Mouse (Mus musculus) bone marrow macrophage, adult 2 months (primary cell): ENCODE data around the gene Gm47289. TPM values are rescaled to one million over a fixed set of nuclear protein-coding genes. Genes with fewer than 3 reads are reported as not detected.

Experiments used
- H3K27ac ChIP-seq: 2 replicates; pipeline ENCODE4 v1.5.1; 2012; ENCODE audit warnings: low read depth, low read length; ENCODE audit not compliant: insufficient read depth
- H3K4me1 ChIP-seq: 2 replicates; pipeline ENCODE4 v1.6.1; 2012; ENCODE audit warnings: low read length; ENCODE audit not compliant: control insufficient read depth, insufficient read depth
- H3K4me3 ChIP-seq: 2 replicates; pipeline ENCODE4 v1.5.1; 2012; ENCODE audit warnings: mild to moderate bottlenecking, low read length, moderate library complexity; ENCODE audit not compliant: insufficient read depth
- CTCF ChIP-seq: IDR thresholded peaks from 2 replicates; pipeline ENCODE4 v1.5.1; 2012; ENCODE audit warnings: low read depth, mild to moderate bottlenecking, low read length, moderate library complexity
- POLR2A ChIP-seq: IDR thresholded peaks from 2 replicates; pipeline ENCODE4 v1.6.1; 2012; ENCODE audit warnings: mild to moderate bottlenecking, low read depth, low read length, borderline replicate concordance
- polyA plus RNA-seq: library from polyadenylated mRNA; stranded (reverse); fragments of >200 nt; gene quantifications from 2 replicates; pipeline ENCODE4 v1.2.4, GENCODE M21; 2012; ENCODE audit not compliant: missing spikeins, insufficient read depth, insufficient read length

The Gm47289 gene
- polyA plus RNA-seq, result not detected in 2 replicates

- Histone ChIP-seq H3K4me1 (no peaks in the 10 kb centered on the region), H3K4me3 (no peak within 1 kb of the TSS), H3K27ac (no peak within 1 kb of the TSS)
- TF ChIP-seq POLR2A (no peak), CTCF (no peak)
These were observed at the start of gene Gm47289 for GRCm38 (mm10) chr9:119158861-119159260. Gene Gm47289 (plus strand): TSS chr9:119159161.

- TF ChIP-seq CTCF (no peak), POLR2A (no peak)
- H3K4me3 ChIP-seq, result no peak overlapping the region
These were observed 49.1 kb upstream of the Gm47289 start for GRCm38 (mm10) chr9:119109685-119110353.

GRCm38 (mm10) chr9:119110640-119111039 is 48.3 kb upstream of the Gm47289 start:
- Histone ChIP-seq H3K4me1 (no peaks in the 10 kb centered on the region), H3K27ac (no peak overlapping the region), H3K4me3 (no peak overlapping the region)
- TF ChIP-seq CTCF (no peak), POLR2A (no peak)

More at GRCm38 (mm10) chr9:119109685-119110353, 49.1 kb upstream of the Gm47289 start:
- Histone ChIP-seq H3K27ac (no peak overlapping the region), H3K4me1 (no peaks in the 10 kb centered on the region)

- H3K27ac ChIP-seq, result no peak overlapping the region
- no peak for TF ChIP-seq CTCF
- TF ChIP-seq POLR2A, result no peak
- H3K4me3 ChIP-seq, result no peak overlapping the region
- no peaks in the 10 kb centered on the region for H3K4me1 ChIP-seq
These were observed 44.0 kb upstream of the Gm47289 start for GRCm38 (mm10) chr9:119114911-119115310.

GRCm38 (mm10) chr9:119119409-119120167 is 39.4 kb upstream of the Gm47289 start:
- Histone ChIP-seq H3K4me1 (no peaks in the 10 kb centered on the region), H3K27ac (no peak overlapping the region), H3K4me3 (no peak overlapping the region)
- no peak for TF ChIP-seq POLR2A
- TF ChIP-seq CTCF, result no peak

DNA sequence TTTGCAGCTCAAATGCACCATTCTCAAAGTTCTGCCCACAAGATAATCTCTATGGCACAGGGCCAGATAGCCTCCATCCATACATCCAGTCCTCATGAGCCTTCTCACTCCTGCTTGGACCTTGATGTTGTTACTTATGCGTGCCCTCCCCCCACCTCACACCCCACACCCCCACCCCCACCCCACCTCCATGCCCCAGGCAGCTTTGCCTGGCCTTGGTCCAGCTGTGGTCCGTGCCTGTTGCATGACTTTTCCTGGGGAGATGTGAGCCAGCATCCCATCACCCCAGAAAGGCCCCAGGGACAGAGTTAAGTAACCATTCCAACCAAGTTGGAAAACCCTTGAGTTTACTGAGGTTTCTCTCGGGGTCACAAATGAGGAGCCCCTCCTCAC is 38.8 kb upstream of the Gm47289 start:
- Histone ChIP-seq H3K27ac (no peak overlapping the region), H3K4me1 (no peaks in the 10 kb centered on the region), H3K4me3 (no peak overlapping the region)
- TF ChIP-seq POLR2A, result no peak
- no peak for TF ChIP-seq CTCF

GRCm38 (mm10) chr9:119122596-119123369 is 36.2 kb upstream of the Gm47289 start:
- H3K4me3 ChIP-seq, result no peak overlapping the region
- no peaks in the 10 kb centered on the region for H3K4me1 ChIP-seq
- TF ChIP-seq POLR2A (no peak), CTCF (no peak)

GRCm38 (mm10) chr9:119128436-119129181 is 30.4 kb upstream of the Gm47289 start:
- TF ChIP-seq POLR2A, result no peak
- no peak for TF ChIP-seq CTCF
- Histone ChIP-seq H3K27ac (no peak overlapping the region), H3K4me3 (no peak overlapping the region), H3K4me1 (no peaks in the 10 kb centered on the region)

More at GRCm38 (mm10) chr9:119122596-119123369, 36.2 kb upstream of the Gm47289 start:
- H3K27ac ChIP-seq, result no peak overlapping the region

GRCm38 (mm10) chr9:119130692-119131091 is 28.3 kb upstream of the Gm47289 start:
- no peak overlapping the region for H3K4me3 ChIP-seq
- no peak overlapping the region for H3K27ac ChIP-seq
- no peaks in the 10 kb centered on the region for H3K4me1 ChIP-seq
- TF ChIP-seq CTCF, result no peak
- no peak for TF ChIP-seq POLR2A

GRCm38 (mm10) chr9:119138836-119139235 is 20.1 kb upstream of the Gm47289 start:
- H3K4me1 ChIP-seq, result no peaks in the 10 kb centered on the region
- H3K27ac ChIP-seq, result no peak overlapping the region
- no peak overlapping the region for H3K4me3 ChIP-seq
- TF ChIP-seq CTCF (no peak), POLR2A (no peak)
